In the genomic region with DNA sequence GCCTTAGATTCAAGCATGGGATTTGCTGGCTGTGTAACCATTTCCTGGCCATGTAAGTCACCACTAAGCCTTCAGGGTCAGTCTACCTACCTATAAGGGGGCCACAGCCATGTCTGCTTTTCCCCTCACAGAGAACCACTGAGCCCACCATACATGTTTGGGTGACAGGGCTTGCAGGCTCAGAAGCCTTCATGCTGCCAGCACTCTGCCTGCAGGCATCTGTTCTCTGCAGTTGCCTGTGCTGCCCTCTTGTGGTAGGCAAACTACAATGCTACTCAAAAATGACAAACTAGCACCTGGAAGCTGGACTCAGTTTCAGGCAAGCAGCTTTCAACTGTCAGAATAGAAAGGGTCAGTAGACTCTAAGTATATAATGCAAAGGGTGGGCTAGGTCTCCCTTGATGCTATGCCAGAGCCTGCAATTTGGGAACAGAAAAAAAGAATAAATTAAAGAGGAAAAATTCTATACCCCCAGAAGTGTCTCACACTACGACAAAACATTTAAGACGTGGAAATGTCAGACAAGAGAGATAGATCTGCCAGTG, we compare ENCODE assay signal across 8 mouse cellular contexts.
DNase-seq lines count a peak whose midpoint lies in the region; ATAC-seq and TF ChIP-seq lines count a peak whose summit lies in the region.

No protein-coding gene starts in this region.

- POLR2A ChIA-PET in Patski (lab: Charles Lee) = no interaction called here

- no peaks in the 10 kb centered on the region for H3K27me3 ChIP-seq in Patski

- no peak for DNase-seq in Patski (ENCODE audit: low read depth, low spot score)
- peak; percentile 89 to 90 for DNase-seq in cerebellum, postnatal 14 days
- peak; percentile 54 for DNase-seq in gastrocnemius, postnatal 25 days
- DNase-seq in layer of hippocampus, adult 2 months (ENCODE audit: low spot score in 2 of 2) = peak; percentile 65 to 81
- DNase-seq in lung, postnatal 25 days (ENCODE audit: low spot score) = peak; percentile 67
- DNase-seq in right cerebral cortex, adult 2 months (ENCODE audit: low spot score in 2 of 2) = peak; percentile 75 to 80
- peak; percentile 52 for DNase-seq in yolk sac, embryonic 10.5 days (ENCODE audit: low spot score)

- CTCF ChIA-PET in Patski (lab: Charles Lee) = interaction anchor here (1.1 to 8.2 kb wide), 10 partner anchors 9 to 714 kb away, joined by 3 to 46 read pairs (median 6); no protein-coding TSS in a partner anchor

- in situ Hi-C loops in Patski (cut with MboI; ENCODE audit: low pct_unique_long_range_greater_than_20kb) = no loop called here

- no peak overlapping the region for H3K27ac ChIP-seq in layer of hippocampus, adult 2 months

- H3K4me3 ChIP-seq in layer of hippocampus, adult 2 months = no peak overlapping the region

- ATAC-seq in CD4-positive, CD25-positive, alpha-beta regulatory T cell, adult 4 months = peak; percentile 64
- ATAC-seq in Patski = no peak

- TF ChIP-seq CTCF in Patski (IDR thresholded peaks at IDR 0.05) = peak; percentile 90
- peak; percentile 97; the same call in 1 of the 2 replicates for TF ChIP-seq CTCF in layer of hippocampus, adult 2 months (conservative IDR thresholded peaks at IDR 0.05)
